Mouse (Mus musculus) lung, adult 2 months (tissue): Measurements from ENCODE around the gene Bloc1s1. TPM values are rescaled to one million over a fixed set of nuclear protein-coding genes. Genes with fewer than 3 reads are reported as not detected.

Experiments used
- DNase-seq: peaks from one replicate; pipeline ENCODE4 v3.0.0; 2022
- H3K4me1 ChIP-seq: fragments of 200-500 bp; 2 replicates; pipeline ENCODE4 v1.6.1; 2011; ENCODE audit warnings: low read length; ENCODE audit not compliant: control insufficient read depth, insufficient read depth
- H3K4me3 ChIP-seq: fragments of 200-500 bp; replicated peaks from 2 replicates; pipeline ENCODE3; 2011; ENCODE audit warnings: low read depth, mild to moderate bottlenecking, control low read depth, low read length; ENCODE audit errors: extremely low read depth
- CTCF ChIP-seq: fragments of 200-500 bp; IDR thresholded peaks from 2 replicates; pipeline ENCODE4 v1.5.1; 2011; ENCODE audit warnings: mild to moderate bottlenecking, low read length, control low read depth; ENCODE audit not compliant: insufficient read depth
- POLR2A ChIP-seq: fragments of 200-500 bp; IDR thresholded peaks from 2 replicates; pipeline ENCODE4 v1.6.1; 2011; ENCODE audit warnings: low read depth, mild to moderate bottlenecking, control low read depth, low read length, borderline replicate concordance; ENCODE audit errors: extremely low read depth
- WGBS: fragments of 180-500 bp; shearing (Covaris S2); methylation state at CpG from one replicate; pipeline ENCODE4 v1.1.7; 2018; 5-methylcytosine and 5-hydroxymethylcytosine counted together
- polyA plus RNA-seq: library from polyadenylated mRNA; depleted of rRNA; stranded (reverse); fragments of >200 nt; gene quantifications from 2 replicates; pipeline ENCODE4 v1.2.3, GENCODE M21; 2012

Bloc1s1 gene
- polyA plus RNA-seq, 1 experiment = 171 TPM

DNA sequence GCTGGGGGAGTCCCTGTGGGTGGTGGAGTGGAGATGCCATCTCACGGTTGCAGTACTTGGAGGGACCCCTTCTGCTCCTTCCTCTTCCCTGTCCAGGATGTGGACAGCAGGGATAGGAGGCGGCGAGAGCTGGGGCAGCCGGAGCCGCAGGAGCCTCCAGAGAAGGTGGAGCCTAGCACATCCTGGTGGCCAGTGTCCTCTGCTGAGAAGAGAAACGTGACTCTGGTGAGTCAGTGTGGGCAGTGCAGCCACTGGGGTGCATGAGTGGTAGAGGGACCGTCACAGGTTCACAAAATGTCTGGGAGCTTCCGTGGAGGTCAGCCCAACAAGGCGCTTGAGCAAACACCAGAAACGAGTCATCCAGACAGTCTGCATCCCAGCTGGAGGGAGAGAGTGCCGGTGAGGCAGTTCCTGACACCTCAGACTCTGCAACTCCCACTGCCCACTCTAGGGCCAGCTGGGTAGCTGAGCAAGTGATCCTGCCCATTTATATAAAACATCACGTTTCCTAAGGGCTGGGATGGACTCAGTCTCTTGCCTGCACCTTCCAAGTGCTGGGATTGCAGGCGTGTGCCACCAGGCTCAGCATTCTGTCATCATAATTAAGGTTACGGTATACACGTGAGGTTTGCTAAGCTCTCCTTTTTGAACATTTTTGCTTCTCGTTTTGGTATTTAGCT lies 26.5 kb upstream of the Bloc1s1 start:
- TF ChIP-seq POLR2A (no peak), CTCF (no peak)
- no peak overlapping the region for H3K4me3 ChIP-seq
- H3K4me1 ChIP-seq = no peaks in the 10 kb centered on the region
- WGBS = 56% methylated on average over 16 of the region's 16 CpGs
- DNase-seq = no peak

DNA sequence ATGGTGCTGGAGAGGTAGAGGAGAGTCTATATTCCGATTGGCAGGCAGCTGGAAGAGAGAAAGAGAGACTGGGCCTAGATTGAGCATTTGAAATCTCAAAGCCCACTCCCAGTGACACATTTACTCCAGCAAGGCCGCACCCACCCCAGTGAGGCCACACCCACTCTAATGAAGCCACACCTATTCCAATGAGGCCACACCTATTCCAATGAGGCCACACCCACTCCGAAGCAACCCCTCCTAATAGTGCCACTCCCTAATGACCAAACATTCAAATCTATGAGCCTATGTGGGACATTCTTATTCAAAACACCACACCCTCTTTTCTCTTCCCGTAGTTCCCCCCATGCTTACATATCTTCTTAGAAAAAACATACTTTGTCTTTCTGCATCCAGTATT lies 23.7 kb upstream of the Bloc1s1 start:
- TF ChIP-seq POLR2A = no peak
- no peak for TF ChIP-seq CTCF
- WGBS = 86% methylated on average over 4 of the region's 4 CpGs
- no peak for DNase-seq
- H3K4me1 ChIP-seq = no peaks in the 10 kb centered on the region
- H3K4me3 ChIP-seq = no peak overlapping the region

DNA sequence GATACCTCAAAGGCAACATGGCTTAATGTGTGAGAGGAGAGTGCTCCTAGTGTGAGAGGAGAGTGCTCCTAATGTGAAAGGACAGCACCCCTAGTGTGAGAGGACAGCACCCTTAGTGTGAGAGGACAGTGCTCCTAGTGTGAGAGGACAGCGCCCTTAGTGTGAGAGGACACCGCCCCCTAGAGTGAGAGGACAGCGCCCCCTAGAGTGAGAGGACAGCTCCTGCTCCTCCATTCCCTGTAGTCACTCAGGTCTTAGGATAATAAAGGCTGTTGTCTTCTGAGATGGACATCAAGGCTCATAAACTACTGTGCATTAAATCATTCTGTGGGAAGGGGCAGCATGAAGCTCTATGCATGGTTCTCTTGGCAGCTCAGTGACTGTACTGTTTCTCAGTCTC lies 21.8 kb upstream of the Bloc1s1 start:
- no peak overlapping the region for H3K4me3 ChIP-seq
- TF ChIP-seq POLR2A (no peak), CTCF (peak; percentile 68)
- peak; percentile 49 for DNase-seq
- H3K4me1 ChIP-seq = no peaks in the 10 kb centered on the region
- 21% methylated on average over 3 of the region's 3 CpGs for WGBS

GRCm38 (mm10) chr10:128940475-128941061 lies 16.7 kb upstream of the Bloc1s1 start:
- TF ChIP-seq CTCF (no peak), POLR2A (no peak)
- Histone ChIP-seq H3K4me3 (no peak overlapping the region), H3K4me1 (peaks cover 4% of the 10 kb centered on the region; the same call in 1 of the 2 replicates)
- DNase-seq = no peak
- 68% methylated on average over 10 of the region's 10 CpGs for WGBS

DNA sequence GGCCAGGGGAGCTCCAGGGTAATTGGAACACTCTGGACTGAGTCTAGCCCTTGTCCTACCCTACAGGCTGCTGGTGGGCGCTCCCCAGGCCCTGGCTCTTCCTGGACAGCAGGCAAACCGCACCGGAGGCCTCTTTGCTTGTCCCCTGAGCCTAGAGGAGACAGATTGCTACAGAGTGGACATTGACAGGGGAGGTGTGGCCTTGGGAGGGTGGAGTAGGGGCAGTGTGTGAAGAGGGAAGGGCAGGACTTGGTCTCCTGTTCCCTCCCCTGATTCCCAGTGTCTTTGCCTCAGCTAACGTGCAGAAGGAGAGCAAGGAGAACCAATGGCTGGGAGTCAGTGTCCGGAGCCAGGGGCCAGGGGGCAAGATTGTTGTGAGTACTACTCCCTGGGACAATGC lies 15.1 kb upstream of the Bloc1s1 start:
- WGBS = 39% methylated on average over 5 of the region's 5 CpGs
- Histone ChIP-seq H3K4me3 (no peak overlapping the region), H3K4me1 (peaks cover 7% of the 10 kb centered on the region)
- peak; percentile 24 for DNase-seq
- TF ChIP-seq POLR2A (no peak), CTCF (no peak)

GRCm38 (mm10) chr10:128938457-128938856 lies 14.6 kb upstream of the Bloc1s1 start:
- WGBS = 70% methylated on average over 9 of the region's 9 CpGs
- DNase-seq = peak; percentile 70
- no peak for TF ChIP-seq POLR2A
- no peak for TF ChIP-seq CTCF
- H3K4me3 ChIP-seq = no peak overlapping the region
- H3K4me1 ChIP-seq = peaks cover 9% of the 10 kb centered on the region

DNA sequence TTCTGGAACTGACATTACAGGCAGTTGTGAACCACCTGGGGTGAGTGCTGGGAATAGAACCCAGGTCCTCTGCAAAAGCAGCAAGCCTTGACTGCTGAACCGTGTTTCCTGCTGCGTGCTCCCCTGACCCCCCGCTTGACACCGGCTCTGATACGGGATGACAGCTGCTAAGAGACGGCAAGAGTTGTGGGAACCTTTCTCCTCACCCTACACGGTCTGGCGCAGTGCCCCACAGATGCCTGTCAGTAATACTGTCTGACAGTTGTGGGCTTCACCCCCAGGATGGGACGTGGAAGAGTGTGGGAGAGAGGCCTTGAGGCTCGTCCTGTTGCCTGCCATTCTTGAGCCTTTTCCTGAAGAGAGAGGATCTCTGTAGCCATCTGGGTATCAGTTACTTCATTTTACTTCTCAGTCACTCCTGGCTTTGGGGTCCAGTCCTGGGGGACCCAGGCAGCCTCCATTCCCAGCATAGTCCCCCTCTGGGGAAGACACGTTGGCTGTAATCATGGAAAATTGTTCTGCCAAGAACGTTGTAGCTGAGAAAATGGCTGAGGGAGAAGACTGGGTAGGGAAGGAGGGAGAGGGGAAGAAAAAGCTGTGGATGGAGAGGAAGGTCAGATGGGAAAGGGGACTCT lies 14.0 kb upstream of the Bloc1s1 start:
- DNase-seq = no peak
- TF ChIP-seq CTCF (no peak), POLR2A (no peak)
- H3K4me1 ChIP-seq = peaks cover 9% of the 10 kb centered on the region
- H3K4me3 ChIP-seq = no peak overlapping the region
- 72% methylated on average over 12 of the region's 12 CpGs for WGBS

DNA sequence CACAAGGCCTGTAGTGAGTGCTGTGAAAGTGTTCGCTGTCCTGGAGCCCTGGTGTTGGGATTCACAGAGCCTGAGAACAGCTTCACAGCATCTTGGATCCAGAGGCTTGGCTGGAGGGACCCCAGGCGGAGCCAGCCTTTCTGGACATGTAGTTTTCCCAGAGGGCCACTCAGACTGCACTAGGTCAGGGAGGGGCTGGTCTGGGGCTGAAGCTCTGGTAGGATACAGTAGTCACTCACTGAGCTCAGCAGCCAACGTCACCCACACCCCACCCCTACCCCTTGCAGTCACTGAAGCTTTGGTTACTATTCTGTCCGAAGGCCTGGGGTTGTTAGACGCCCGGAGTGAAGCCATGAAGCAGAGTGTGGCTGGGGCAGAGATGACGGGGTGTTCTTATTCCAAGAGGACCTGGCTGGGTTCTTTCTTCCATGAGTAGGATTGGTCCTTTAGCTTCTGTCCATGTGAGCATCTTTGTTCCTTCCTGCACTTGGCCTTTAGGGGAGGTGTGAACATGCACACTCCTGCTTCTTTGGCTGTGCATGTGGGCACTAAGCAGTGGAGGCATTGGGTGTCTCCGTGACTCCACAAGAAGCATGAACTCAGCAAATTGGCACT lies 12.1 kb upstream of the Bloc1s1 start:
- no peak for DNase-seq
- Histone ChIP-seq H3K4me3 (no peak overlapping the region), H3K4me1 (peaks cover 9% of the 10 kb centered on the region)
- whole genome bisulfite sequencing = 75% methylated on average over 8 of the region's 8 CpGs
- TF ChIP-seq POLR2A = no peak

DNA sequence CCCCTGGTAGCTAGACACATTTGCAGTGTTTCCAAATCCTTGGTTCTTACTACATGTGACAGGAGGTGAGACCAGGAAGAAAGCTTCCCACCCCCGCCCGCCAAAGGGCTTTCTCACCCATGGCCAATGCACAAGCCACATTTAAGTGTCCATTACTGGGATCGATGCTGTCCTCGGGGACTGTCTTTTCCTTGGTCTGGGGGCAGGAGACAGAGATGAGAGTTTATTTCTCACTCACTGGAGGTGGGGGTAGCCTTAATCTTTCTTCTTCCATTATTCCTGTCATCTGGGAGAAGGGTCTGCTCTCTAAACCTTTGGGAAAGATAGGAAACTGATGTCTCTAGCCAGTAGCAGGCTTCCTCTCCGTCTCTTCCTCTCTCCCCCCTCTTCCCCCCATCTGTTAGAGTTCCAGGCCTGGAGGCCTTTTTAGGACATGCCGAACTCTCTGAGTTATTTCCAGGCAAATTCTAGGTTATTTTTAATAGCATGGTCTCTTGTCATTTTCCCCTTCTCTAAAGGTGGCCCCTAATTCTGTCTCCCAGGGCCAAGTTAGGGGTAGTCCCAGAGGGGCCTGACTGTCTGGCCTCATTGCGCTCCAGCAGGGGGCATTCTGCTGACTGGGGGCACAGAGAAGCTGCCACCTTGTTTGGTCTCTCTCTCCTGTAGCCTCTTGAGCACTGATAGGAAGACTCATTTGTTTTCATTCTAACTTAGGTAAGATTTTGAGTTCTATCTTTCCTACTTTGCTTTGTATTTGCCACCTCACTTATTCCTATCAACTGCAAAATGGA lies 11.4 kb upstream of the Bloc1s1 start:
- DNase-seq = no peak
- no peak overlapping the region for H3K4me3 ChIP-seq
- 62% methylated on average over 7 of the region's 7 CpGs for WGBS
- no peak for TF ChIP-seq CTCF
- no peak for TF ChIP-seq POLR2A
- peaks cover 9% of the 10 kb centered on the region for H3K4me1 ChIP-seq
